Mouse (Mus musculus) spleen, adult 18-20 months (tissue): ENCODE data around the gene Lat.
"Not testable (repeated sequence)": the region's sequence is repeated elsewhere in the genome, so short reads cannot be mapped to it uniquely, and the experiment has no call there.

ENCODE experiments used
- DNase-seq, 2 experiments: peaks; one replicate each; pipeline ENCODE4 v3.0.0; 2022; ENCODE audit warnings: mixed read lengths in 2 of 2

Gene Lat

DNA sequence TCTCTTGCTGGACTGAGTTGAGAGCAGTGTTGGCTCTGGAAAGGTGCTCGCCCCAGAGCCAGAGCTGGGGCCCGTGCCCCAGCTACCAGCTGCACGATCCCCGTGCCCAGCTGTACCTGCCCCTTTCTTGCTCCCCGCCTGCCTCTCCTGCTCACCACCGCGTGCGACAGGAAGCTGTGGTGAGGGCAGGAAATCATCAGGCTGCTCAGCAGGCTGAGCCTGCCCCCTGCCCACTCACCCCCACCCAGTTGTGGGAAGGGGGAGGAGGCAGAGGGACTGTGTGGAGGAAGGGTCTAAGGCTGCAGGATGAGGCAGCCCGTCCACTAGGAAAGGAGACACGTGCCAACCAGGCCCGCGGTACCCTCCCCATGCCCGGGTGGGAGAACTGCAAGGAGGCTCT is at the start of gene Lat:
Gene Lat (minus strand): TSS at position 178 of the 400 bp plus-strand sequence.
- DNase-seq: peak; percentile 66 to 74

DNA sequence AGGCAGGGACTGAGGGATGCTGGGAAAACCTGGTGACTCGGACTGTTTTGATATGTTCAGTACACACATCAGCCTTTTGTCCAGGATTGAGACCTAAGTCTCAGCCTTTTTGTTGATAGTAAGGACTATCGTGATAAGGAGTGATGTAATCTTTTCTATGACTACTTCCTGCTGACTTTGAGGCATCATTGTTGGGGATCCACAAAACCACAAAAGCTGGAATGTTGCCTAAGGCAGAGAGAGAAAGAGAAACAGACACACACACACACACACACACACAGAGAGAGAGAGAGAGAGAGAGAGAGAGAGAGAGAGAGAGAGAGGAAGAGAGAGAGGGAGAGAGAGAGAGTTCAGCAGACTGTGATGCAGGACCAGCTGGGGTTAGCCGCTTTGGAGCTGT is 49.1 kb upstream of the Lat start:
- DNase-seq: no peak

DNA sequence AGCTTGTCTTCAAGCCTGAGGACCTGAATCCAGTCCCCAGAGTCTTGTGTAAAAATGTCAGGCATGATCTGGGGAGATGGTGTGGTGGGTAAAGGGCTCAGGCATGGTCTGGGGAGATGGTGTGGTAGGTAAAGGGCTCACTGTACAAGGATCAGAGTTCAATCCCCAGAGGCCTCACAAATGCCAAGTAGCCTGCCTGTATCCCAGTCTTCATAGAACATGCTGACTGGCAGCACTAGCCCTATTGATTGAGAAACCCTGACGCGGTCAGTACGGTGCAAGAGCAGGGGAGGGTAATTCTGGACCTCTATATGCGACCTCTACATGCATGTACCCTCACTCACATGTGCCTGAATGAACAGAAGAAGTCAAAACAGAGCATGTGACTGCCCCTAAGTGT is 48.2 kb upstream of the Lat start:
- no peak for DNase-seq

DNA sequence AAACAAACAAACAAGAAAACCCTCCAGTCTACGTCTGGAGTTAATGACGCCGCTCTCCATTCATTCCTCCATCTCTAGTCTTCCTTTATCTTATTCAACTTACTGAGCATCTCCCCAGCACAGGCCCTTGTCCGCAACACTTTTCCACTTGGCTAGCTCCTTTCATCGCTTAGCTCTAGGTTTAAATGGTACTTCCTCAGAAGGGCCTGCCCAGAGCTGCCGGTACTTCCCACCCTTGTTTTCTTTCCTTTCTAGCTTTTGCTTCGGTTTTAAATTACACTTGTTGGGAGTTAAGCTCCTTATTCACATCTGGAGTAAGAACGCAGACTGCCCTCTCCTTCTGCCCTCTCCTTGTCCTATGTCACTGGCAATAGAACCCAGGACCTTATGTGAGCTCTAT is 47.7 kb upstream of the Lat start:
- peak; percentile 24 to 45 for DNase-seq

DNA sequence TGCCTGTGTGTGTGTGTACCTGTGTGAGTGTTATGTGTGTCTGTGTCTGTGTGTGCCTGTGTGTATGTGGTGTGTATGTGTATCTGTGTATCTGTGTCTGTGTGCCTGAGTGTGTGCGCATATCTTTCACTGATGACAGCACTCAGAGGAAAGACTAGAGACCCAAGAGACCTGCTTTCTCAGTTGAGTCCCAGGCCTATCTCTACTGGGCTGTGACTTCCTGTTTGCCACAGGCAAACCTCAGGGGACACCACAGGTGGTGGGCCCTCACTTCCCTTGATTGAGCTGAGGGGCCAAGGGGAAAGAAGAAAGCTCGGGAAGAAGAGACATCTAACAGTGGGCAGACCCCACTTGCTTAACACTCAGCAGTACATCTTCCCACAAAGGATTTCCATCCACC is 47.2 kb upstream of the Lat start:
- peak; percentile 51 to 67 for DNase-seq

DNA sequence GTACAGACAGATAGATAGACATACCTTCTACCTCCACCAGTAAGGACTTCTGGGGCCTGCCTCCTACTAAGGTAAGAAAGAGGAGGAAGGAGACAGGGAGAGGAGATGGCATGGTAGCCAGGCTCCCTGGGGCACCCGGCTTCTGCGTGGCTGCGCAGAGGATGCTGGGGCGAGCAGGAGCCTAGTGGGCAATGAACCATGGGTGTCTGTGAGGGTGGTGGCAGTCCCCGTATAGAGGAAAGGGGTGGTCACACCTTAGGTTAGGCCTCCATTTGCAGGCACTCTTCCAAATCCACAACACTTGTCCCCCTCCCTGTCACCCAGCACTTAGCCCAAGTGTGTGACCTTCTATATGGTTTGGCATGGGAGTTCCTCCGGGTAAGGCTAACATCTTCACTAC is 45.4 kb upstream of the Lat start, which contains the start of gene Cd19:
Gene Cd19 (minus strand): TSS at position 165 of the 400 bp plus-strand sequence.
- peak; percentile 71 to 75 for DNase-seq

DNA sequence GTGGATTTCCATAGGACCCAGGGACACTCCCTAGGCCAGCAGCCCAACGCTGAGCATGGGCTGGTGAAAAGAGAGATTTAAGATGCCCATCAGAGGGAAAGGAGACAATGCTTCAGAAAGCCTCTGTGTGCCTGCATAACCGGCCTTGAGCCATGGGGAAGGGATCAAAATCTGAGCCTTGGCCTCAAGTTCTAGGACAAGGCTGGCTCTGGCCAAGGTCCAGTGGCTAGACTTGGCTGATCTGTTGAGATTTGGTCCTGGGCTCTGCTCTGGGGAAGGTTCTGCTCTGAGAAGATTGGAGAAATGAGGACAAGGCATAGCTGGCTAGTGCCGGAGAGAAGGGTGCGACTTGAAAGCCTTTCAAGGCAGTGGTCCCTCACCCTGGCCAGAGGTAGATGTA is 41.7 kb upstream of the Lat start:
- DNase-seq: no peak

DNA sequence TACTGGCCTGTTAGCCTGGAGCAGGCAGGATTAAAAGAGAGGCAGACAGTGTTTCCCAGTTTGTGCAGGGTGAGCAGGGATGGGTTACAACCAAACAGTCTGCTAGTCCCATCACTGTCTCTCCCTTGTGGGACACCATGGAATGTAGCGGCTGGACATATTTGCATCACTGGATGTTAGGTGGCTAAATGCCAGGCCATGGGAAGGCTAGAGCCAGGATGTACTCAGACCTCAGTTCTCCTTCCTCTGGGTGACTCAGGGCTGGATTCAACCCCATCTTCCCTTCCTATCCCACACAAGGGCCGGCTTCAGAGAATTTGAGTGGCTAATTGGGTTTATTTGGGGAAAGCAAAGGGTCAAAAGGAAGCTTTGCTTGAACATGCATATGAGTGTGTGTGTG is 39.3 kb upstream of the Lat start:
- DNase-seq: no peak

DNA sequence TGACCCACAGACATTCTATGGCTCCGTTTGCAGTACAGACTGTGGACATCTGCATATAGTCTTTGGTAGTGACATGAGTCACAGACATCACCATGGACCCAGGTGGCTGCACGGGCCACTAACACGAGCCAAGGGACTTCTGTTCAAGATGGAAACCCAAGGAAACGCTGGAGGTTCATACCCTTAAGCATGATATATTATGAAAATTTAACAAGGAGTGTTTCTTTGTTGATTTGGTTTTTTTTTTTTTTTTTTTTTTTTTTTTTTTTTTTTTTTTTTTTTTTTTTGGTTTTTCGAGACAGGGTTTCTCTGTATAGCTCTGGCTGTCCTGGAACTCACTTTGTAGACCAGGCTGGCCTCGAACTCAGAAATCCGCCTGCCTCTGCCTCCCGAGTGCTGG is 33.1 kb upstream of the Lat start:
- not testable (repeated sequence) for DNase-seq

DNA sequence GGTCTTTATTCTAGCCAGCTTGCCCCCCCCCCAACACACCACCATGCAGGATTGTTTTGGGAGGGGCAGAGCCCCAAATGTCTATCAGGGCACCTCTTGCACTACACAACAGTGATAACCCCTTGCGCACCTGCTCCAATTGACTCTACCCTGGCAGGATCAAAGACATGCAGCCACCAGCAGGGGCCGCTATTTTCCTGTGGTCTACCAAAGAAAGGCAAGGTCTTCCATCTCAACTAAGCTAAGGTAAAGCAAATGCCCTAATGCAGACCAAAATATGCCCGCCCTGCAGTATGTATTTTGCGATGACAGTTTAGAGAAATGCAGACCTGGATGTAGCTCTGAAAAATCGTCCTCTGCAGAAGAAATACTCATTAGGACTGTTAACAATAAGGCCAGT is 30.2 kb upstream of the Lat start:
- DNase-seq: peak; percentile 78 to 92

DNA sequence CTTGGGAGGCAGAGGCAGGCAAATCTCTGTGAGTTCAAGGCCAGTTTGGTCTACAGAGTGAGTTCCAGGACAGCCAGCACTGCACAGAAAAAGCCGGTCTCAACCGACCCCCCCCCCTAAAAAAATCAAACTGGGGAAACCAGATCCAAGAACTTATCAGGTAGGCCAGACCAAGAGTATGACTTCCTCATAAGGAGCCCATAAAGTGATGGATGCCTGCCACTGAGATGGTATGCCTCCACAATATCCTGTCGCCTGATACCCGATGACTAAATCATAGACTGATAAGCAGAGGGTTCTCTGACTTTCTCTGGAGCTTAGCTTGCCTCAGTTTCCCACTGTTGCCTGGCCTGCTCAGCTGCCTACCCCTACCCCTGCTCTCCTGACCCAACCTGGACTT is 28.5 kb upstream of the Lat start:
- no peak for DNase-seq

DNA sequence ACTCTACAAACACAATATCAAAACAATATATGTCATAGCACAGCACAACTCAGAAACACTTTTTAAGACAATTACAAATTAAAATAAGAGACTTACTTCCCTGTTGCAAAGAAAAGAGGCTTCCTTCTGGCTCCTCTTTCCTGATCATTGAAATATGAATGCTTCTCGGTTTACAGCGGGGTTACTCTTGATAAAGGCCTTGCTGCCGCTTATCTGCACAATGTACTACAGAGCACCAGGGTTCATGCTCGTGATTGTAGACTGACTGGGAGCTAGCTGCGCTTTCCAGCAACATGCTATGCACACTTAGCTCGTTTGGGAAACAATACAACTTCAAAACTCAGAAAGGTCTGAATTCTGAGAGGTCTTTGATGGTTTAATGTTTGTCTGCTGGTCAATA is 27.9 kb upstream of the Lat start:
- DNase-seq: no peak

DNA sequence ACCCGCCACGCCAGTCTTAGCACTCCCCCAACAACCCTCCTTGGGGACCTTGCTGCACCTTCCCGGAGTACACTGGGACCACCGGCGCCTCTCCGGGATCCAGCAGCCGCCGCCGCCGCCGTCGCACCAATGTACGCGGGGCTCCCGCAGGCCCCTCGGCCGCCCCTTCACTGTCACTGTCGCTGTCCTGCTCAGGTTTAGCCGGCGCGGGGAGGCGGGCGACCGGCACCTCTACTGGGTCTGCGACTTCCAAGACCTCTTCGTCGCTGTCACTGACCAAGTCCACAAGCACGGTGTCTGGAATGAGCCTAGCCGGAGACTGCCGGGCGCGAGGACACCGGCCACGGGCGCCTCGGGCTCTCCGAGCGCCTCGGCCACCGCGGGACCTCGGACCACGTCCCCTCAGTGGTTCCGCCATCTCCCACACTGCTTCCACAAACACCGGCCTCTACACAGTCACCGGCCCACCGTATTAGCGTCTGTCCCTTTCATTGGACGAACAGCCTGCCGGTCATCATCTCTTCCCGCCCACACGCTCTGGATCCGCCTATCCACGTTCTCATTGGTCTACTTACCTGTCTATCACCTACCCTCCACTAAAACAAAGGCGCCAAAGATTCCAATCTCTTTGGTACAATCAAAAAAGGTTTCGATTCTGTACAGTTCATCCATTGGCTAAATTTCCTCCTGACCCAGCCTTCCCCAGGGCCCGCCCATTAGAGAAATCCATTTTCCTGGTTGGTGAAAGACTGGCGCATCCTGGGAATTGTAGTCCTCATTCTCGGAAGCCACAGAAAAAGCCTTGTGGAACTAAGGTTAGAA is 27.1 kb upstream of the Lat start, which contains the start of gene Nfatc2ip:
Gene Nfatc2ip (minus strand): TSS at position 440 of the 822 bp plus-strand sequence.
- DNase-seq: peak; percentile 91 to 94

DNA sequence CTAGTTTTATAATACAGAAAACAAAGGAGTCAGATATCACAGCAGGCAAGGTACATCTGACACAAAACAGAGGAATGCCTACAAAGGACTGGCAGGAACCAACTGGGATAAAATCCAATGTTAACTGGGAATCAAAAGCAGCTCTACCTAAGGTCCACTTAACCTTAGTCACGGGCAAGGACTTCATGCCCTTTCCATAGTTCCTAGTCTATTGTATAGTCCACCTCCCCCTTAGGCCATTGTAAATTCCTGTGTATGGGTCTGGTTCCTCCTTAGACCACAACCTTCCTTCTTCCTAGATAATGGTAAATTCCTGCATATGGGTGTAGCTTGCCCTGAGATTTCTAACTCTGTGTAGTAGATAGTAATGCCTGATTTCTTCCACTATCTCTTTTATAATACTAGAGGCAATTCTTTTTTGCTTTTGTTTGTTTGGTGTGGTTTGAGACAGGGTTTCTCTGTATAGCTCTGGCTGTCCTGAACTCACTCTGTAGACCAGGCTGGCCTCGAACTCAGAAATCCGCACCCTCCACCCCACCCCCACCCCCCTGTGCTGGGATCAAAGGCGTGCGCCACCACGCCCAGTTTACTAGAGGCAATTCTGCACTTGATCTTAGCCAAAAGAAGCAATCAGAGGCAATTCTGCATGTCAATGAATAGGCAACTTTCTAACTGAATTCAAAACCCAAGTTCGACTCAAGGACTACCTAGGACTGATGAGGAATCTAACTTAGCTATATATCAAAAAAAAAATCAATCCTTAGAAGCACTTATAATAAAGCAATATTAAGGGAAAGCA is 22.9 kb upstream of the Lat start:
- DNase-seq: not testable (repeated sequence)

DNA sequence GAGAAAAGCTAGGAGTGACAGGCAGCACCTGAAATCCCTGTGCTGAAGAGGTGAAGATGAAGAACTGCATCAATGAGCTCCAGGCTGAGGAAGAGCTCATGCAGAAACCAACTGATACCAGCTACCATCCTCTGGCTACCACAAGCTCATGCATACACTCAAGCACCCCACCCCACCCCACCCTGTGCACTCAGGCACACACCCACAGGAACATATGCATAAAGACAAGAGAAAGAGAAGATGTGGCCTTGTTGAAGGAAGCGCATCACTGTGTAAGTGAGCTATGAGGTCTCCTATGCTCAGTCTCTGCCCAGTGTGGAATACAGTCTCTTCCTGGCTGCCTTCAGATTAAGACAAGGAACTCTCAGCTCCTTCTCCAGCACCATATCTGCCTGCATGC is 18.8 kb upstream of the Lat start:
- no peak for DNase-seq

DNA sequence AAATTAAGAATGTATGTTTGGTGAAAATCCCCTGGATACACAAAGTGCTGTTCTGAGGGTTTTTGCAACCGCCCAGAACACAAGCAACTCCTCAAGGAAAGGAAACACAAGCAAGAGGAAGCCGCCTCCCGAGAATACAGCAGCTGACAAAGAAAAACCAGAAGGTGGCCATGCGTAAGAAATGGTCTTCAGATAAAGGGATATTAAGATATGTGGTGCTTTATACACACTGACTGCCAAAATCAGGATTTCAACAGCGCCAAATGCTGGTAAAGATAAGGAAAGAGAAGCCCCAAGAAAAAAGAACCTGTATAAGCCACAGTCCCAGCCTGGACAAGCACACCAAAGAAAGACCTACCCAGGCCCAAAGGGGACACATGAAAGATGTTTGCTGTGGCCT is 14.2 kb upstream of the Lat start:
- DNase-seq: no peak

DNA sequence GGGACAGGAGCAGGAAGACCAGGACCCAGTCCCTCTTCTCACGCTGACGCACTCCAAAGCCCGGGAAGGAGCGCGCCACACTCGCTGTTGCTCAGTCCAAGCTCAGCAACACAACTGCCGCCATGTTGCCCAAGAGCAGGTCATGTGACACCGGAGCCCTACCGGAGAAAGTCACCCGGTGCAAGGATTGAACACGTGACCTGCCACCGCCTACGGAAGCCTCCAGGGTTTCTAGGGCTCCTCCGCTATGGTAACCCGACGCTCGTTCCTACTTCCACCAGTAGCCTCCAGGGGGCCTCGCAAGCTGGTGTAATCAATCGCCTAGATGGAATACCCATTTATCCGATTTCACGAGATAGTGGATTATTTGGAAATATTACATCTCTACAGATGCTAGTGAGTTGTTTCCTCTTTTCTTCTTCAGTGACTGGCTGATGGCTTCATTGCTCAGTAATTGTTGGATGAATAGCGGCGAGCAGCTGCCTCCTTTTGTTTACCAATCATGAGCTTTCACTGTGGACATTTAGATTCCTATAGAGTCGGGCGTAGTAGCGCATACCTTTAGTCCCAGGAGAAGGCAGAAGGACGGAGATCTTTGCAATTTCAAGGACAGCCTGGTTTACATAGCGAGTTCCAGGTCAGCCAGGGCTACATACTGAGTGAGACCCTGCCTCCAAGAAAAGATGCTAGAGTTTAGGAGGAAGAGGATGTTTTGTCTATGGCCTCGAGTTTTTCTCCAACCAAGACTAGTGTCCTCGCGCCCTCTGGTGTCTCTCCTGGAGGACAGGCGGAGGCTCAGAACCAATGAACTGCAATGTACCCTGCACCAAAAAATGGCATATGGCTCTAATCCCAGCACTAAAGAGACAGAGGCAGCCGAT is 8.1 kb upstream of the Lat start, which contains the start of gene Spns1:
Gene Spns1 (minus strand): TSS at position 173 of the 881 bp plus-strand sequence.
- peak; percentile 87 for DNase-seq

DNA sequence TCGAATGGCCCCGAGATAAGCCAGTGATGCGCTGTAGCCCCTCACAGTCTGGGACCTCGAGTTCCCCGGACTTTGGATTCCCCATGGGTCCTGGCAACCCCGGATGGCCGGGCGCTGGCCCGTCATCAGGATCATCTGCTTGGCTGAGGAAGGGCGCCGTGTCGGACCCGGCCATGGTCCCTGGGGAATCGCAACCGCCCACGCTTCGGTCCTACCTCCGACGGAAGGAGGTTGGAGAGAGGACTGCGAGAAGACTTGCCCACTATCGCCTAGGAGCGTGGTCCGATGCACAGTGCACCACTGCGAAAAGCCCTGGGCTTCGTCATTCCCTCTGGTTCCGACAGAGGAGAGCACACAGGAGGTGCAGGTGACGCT is 7.5 kb upstream of the Lat start:
- DNase-seq: peak; percentile 25 to 39

DNA sequence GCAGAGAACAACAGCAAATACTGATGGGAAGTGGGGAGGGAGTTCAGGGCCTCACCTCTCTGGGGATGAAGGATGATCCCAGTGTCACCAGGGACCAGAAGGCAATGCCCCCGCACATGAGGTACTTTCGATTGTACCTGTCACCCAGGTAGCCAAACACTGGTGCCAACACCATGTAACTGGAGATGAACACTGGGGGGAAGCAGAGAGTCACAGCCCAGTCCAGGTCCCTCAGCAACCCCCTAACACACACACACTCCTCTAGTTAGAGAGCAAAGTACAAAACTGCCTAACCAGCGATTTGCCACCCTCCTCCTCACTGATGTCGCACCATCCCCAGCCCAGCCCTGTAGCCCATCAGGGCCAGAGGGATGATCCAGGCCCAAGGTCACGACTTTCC is 5.6 kb upstream of the Lat start:
- DNase-seq: no peak

DNA sequence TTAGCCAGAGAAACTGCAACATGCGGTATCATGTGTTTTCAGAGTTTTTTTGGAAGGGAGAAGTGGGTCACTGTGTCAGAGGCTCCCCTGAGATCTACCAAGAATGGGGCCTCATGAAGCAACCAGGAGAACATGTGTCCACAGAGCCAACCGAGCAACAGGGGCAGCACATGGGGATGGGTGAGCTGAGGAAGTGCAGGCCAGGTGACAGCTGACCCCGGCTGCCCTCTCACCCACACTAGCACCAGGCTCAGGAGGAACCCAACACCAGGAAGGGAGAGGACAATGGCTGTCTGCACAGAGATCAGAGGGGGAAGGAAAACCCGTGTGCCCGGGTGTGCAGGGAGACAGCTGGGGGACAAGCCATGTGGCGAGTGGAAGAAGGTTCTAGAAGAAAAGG is 5.2 kb upstream of the Lat start:
- no peak for DNase-seq

DNA sequence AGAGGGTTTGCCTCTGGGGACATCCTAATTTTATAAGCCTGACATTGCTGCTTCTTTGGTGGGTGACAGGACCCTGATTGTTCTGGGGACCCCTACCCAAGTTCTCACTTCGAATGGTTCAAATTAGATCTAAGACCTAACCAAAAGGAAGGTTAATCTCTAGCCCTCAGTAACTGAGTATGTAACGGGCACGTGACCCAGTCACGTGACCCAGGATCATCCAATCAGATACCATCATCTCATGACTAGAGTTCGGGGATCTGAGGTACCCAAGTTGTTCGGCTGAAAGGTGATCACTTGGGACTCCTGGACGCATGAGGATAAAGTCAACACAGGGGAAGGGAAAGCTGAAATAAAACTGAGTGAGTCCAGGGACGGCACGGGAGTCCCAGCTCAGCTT is 3.6 kb upstream of the Lat start:
- DNase-seq: no peak

DNA sequence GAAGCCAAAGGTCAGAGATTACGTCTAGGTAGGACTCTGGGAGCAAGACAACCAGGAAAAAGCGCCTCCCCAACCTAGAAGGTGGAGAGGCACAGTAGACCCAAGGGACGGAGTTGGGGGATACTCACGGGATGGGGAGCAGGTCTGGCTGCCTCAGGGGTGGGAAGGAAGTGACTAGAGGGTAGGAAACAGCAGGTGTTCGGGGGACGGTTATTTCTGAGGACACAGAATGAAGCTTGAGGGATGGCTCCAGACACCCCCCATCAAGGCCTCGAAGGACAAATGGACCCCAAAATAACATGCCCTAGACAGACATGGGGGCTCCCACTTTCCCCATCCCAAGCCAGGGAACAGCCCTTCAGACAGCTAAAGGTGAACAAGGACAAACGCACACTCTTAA is 1.0 kb downstream of the Lat start:
- no peak for DNase-seq

DNA sequence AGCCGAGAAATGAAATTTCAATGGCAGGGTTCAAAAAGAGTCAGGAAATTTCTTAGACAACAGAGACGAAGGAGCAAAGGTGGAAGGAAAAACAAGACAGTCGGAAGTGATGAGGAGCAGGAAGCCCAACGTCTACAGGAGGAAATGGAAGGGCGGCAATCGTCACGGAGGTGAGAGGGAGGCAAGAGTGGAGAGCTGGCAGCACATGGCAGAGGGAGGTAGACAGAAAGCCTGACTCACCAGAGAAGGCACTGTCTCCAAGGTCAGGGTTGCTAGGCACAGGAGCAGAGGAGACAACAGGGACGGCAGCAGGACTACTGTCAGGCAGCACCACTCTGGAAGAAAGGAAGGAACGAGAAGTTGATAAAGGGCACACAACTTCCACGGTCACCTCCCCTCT is 1.7 kb downstream of the Lat start:
- no peak for DNase-seq
